Mouse (Mus musculus): ENCODE measurements around the gene Cage1.

Cage1 gene

DNA sequence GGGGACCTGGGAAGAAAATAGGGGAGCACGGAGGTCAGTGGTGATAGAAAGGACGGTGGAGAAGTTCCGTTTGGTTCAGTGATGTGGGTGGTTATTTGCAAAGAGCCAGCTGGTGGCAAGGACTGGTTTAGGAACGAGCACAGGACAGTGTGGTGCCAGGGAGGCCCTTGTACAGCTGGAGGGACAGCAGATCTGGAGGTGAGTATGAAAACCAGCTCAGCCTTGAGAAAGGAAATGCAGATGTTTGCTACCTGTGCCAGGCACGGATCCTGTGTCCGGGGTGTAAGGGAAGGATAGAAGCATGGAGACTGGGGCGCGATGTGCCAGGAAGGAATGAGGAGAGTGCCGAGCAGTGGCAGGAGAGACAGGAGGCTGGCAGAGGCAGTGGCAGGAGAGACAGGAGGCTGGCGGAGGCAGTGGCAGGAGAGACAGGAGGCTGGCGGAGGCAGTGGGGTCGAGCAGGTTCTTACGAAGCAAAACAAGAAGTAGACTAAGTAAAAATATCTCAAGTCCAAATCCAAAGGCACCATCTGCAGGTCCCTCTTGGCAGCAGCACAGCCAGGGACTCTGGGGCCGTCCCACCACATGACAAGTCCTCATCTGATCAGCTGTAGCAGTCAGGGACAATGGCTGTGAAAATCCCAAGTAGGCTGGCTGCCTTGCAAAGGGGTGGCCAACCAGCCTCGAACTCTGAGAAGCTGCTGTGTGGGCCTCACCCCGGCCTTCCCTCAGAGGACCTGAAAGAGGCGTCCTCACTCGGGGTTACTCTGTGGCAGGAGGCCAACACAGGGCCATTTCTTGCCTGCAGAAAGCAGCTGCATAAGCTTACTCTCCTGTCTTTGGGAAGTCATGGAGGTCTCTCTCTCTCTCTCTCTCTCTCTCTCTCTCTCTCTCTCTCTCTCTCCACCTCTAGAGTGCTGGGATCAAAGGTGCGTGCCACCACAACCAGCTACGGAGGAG lies 72.5 kb downstream of the Cage1 start:
- no peak for DNase-seq

DNA sequence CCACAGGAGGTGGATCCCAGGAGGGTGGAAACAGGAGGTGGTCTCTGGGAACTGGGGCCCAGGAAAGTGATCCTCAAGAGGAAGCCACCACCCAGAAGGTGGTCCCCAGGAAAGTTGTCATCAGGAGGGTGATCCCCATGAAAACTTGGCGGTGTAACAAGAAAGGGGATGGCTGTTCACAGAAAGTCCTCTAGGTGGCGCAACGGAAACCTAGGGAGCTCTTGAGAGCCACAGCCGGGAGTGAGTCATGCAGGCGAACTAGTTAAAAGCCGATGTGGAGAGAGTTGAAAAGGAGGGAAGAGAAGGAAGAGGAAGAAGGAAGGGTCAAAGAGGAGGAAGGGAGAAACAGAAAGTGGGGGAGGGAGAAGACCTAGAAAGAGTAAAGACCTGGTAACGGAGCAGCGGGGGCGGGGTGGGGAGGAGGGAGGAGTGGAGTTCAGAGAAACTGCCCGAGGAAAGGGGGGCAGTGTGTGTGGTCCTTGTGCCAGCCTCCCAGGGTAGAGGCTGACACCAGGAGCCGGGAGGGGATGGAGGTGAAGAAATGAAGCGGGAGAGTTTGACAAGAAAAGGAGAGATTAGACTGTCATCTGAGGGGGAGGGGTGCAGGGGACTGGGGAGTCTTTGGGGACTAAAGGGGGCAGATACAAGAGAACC lies 73.4 kb downstream of the Cage1 start:
- DNase-seq: peak; percentile 63 to 78

DNA sequence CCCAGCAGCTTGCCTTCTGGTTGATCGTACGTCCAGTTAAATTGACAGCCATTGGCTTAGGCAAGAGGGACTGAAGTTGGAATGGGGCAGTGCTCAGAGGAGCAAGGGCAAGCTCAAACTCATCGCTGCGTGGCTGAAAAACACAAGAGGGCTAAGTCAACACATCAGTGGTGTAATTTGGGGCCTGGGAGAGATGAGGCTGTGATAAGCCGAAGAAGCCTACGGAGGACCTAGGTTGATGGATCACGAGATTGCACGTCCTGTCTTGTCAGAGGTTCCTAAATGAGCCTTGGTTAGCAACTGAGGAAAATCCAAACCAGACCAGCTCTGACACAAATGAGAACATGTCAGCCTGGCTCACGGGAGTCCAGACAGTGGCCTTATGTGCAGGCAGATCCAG lies 74.3 kb downstream of the Cage1 start:
- DNase-seq: no peak

DNA sequence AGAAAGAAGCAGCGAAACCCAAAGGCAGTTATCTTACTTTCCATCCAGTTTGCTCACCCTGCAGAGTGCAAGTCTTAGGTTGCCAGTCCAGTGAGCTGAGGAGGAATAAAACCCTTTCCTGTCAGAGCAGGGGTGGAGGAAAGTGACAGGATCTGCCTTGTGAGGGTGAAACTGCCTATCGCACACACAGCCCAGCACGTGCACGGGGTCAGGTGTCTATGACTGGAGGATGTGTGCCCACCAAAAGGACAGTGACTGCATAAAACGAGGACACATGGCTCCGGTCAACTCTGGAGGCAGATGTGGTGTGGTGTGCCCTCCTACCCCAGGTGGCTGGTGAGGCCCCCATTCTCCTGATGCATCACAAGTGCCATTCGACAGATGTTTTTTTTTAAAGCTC lies 76.9 kb downstream of the Cage1 start:
- no peak for DNase-seq

DNA sequence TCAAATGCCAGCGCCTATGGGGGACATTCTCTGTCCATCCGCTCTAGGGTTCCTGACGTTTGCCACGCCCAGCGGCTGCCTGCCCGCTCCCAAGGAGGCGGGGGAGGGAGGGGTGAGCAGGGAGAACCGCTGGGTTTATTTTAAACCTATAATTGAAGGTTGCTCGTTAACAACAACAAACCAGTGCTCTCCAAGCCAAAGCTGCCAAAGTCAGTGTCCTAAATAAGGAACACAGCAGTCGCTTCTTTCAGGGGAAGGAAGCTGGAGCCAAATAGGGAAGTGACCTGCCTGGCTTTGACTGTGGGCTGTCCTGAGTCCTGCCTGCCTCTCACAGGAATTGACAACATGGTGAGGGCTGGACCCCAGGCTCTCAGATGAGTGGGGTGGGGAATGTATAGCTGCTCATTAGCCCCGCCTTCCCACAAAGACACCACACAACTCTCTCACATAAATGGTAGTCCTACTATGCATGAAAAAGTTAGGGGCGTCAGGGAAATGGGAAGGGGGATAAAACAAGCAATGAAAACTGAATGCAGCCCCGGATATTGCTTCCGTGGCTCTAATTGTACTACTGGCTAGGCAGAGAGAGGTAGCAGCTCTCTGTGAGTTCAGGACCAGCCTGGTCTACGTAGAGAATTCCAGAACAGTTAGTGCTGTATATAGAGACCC lies 77.5 kb downstream of the Cage1 start:
- DNase-seq: peak in 1 of 2 experiments; percentile 33

DNA sequence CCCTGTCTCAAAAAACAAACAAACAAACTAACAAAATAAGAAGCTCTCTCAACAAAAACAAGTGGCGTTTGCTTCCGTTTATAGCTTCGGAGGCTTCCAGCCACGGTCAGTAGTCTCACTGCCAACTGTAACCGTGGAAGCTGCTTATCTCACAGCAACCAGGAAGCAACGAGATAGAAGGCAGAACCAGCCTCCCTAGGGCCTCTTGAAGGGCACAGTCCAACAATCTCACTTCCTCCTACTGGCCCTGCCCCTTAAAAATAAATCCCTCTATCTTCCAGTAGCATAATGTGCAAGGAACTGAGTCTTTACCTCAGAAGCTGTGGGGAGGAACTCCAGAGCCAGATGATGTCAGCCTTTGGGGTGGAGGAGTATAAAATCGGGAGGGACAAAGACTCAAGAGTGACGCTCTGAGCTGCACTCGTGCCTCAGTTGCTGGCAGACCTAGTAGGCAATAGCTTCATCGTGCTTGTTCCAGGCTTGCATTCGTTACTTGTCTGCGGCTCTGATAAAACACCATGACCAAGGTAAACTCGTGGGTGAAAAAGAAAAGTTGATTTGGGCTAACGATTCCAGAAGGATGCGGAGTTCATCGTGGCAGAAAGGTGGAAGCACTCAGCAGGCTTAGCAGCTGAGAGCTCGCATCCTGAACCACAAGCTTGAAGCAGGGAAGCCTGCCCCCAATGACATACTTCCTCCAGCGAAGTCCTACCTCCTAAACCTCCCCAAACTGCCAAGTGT lies 78.2 kb downstream of the Cage1 start:
- DNase-seq: no peak
